Mouse (Mus musculus) myocyte (in vitro differentiated cells): ENCODE data around the gene Nae1.

Source experiments
- CEBPB ChIP-seq: IDR thresholded peaks from 2 replicates; pipeline ENCODE4 v1.6.1; 2011; ENCODE audit warnings: mild to moderate bottlenecking, moderate library complexity; ENCODE audit not compliant: poor library complexity, insufficient read depth, severe bottlenecking
- E2F4 ChIP-seq: IDR thresholded peaks from one replicate; pipeline ENCODE4 v1.6.1; 2011; ENCODE audit warnings: mild to moderate bottlenecking, control low read depth, moderate library complexity; ENCODE audit not compliant: insufficient read depth
- MAX ChIP-seq: IDR thresholded peaks from one replicate; pipeline ENCODE4 v1.6.1; 2011; ENCODE audit warnings: low read depth, mild to moderate bottlenecking, control low read depth
- MYOD1 ChIP-seq, 3 experiments: IDR thresholded peaks; one replicate each; pipeline ENCODE4 v1.6.1; 2011; ENCODE audit warnings: control low read depth in 2 of 3, low read depth in 2 of 3, mild to moderate bottlenecking in 2 of 3, moderate library complexity in 1 of 3; ENCODE audit not compliant: insufficient read length in 2 of 3, control insufficient read depth in 1 of 3
- MYOG ChIP-seq, 3 experiments: IDR thresholded peaks; one replicate each; pipeline ENCODE4 v1.6.1; 2011; ENCODE audit warnings: control low read depth in 2 of 3, low read depth in 2 of 3, mild to moderate bottlenecking in 2 of 3; ENCODE audit not compliant: insufficient read length in 2 of 3, control insufficient read depth in 1 of 3, insufficient read depth in 1 of 3
- POLR2A ChIP-seq: IDR thresholded peaks from one replicate; pipeline ENCODE4 v1.6.1; 2011; ENCODE audit warnings: low read depth, mild to moderate bottlenecking, control low read depth, moderate library complexity; ENCODE audit not compliant: insufficient read length
- POLR2AphosphoS2 ChIP-seq: IDR thresholded peaks from one replicate; pipeline ENCODE4 v1.6.1; 2011; ENCODE audit warnings: low read depth, control low read depth; ENCODE audit not compliant: insufficient read length
- REST ChIP-seq: IDR thresholded peaks from one replicate; pipeline ENCODE4 v1.6.1; 2011; ENCODE audit warnings: mild to moderate bottlenecking, control low read depth, moderate library complexity; ENCODE audit not compliant: insufficient read depth, insufficient read length
- SRF ChIP-seq: IDR thresholded peaks from one replicate; pipeline ENCODE4 v1.6.1; 2011; ENCODE audit warnings: low read depth; ENCODE audit not compliant: control insufficient read depth, insufficient read length
- TCF12 ChIP-seq: IDR thresholded peaks from one replicate; pipeline ENCODE4 v1.6.1; 2011; ENCODE audit warnings: mild to moderate bottlenecking, control low read depth; ENCODE audit not compliant: poor library complexity, insufficient read depth, severe bottlenecking
- TCF3 ChIP-seq: IDR thresholded peaks from one replicate; pipeline ENCODE4 v1.6.1; 2011; ENCODE audit warnings: low read depth, control low read depth; ENCODE audit not compliant: insufficient read length
- USF1 ChIP-seq: IDR thresholded peaks from one replicate; pipeline ENCODE4 v1.6.1; 2011; ENCODE audit warnings: low read depth, mild to moderate bottlenecking, control low read depth, moderate library complexity

DNA sequence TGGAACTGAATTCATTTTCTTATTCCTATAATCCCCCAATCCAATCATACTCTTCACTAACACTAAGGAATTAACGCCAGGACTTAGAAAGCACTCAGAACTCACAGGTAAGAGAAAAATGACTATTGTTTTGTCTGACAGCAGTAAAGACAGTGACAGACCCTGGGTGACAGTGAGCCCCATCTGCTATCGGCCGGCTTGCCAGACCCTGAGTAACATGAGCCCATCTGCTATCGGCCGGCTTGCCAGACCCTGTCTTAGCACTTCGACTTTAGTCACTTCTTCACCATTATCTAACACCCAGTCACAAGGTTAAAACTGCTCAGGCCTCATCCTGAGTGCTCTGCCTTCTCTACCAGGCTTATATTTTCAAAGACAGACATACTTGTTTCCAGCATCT lies 4.8 kb downstream of the Nae1 start:
- TF ChIP-seq POLR2A = no peak
- no peak for TF ChIP-seq USF1
- TF ChIP-seq TCF12 = no peak
- TF ChIP-seq MAX = no peak
- no peak for TF ChIP-seq CEBPB
- TF ChIP-seq REST = no peak
- TF ChIP-seq POLR2AphosphoS2 = no peak
- TF ChIP-seq MYOG (IDR thresholded peaks at IDR 0.05; ENCODE audit: control insufficient read depth in 1 of 3, insufficient read depth in 1 of 3, insufficient read length in 2 of 3, low read depth in 2 of 3) = no peak
- no peak for TF ChIP-seq MYOD1 (IDR thresholded peaks at IDR 0.05; ENCODE audit: control insufficient read depth in 1 of 3, insufficient read length in 2 of 3, low read depth in 2 of 3)
- TF ChIP-seq TCF3 = no peak
- TF ChIP-seq E2F4 = no peak
- TF ChIP-seq SRF = no peak
